Mouse (Mus musculus): Measurements from ENCODE around the gene St6galnac3. TPM values are rescaled to one million over a fixed set of nuclear protein-coding genes. Genes with fewer than 3 reads are reported as not detected.

Gene St6galnac3
- polyA plus RNA-seq, 1 experiment: 13.6 TPM

- TF ChIP-seq CTCF (IDR thresholded peaks at IDR 0.05; ENCODE audit: control insufficient read depth, insufficient read depth, low read length) (no peak), POLR2A (IDR thresholded peaks at IDR 0.05; ENCODE audit: borderline replicate concordance, control insufficient read depth, low read depth, low read length) (no peak)
- no peak overlapping the region for H3K4me3 ChIP-seq (replicated peaks; ENCODE audit: control insufficient read depth, low read depth, low read length)
- H3K27ac ChIP-seq (ENCODE audit: control insufficient read depth, insufficient read depth, low read depth, low read length, poor library complexity): no peak overlapping the region
- WGBS: 53% methylated on average over 6 of the region's 6 CpGs
- H3K4me1 ChIP-seq (ENCODE audit: control insufficient read depth, insufficient read depth, low read length): no peaks in the 10 kb centered on the region
These were observed 535.1 kb downstream of the St6galnac3 start for GRCm38 (mm10) chr3:153189685-153190467.

- TF ChIP-seq CTCF (IDR thresholded peaks at IDR 0.05; ENCODE audit: control insufficient read depth, insufficient read depth, low read length) (no peak), POLR2A (IDR thresholded peaks at IDR 0.05; ENCODE audit: borderline replicate concordance, control insufficient read depth, low read depth, low read length) (no peak)
- Histone ChIP-seq H3K4me3 (replicated peaks; ENCODE audit: control insufficient read depth, low read depth, low read length) (no peak overlapping the region), H3K27ac (ENCODE audit: control insufficient read depth, insufficient read depth, low read depth, low read length, poor library complexity) (no peak overlapping the region), H3K4me1 (ENCODE audit: control insufficient read depth, insufficient read depth, low read length) (no peaks in the 10 kb centered on the region)
- WGBS: 74% methylated on average over 2 of the region's 2 CpGs
These were observed 536.8 kb downstream of the St6galnac3 start for GRCm38 (mm10) chr3:153188224-153188623.

GRCm38 (mm10) chr3:153185117-153185516 lies 539.9 kb downstream of the St6galnac3 start:
- Histone ChIP-seq H3K4me3 (replicated peaks; ENCODE audit: control insufficient read depth, low read depth, low read length) (no peak overlapping the region), H3K4me1 (ENCODE audit: control insufficient read depth, insufficient read depth, low read length) (no peaks in the 10 kb centered on the region), H3K27ac (ENCODE audit: control insufficient read depth, insufficient read depth, low read depth, low read length, poor library complexity) (no peak overlapping the region)
- 82% methylated on average over 3 of the region's 3 CpGs for WGBS
- TF ChIP-seq CTCF (IDR thresholded peaks at IDR 0.05; ENCODE audit: control insufficient read depth, insufficient read depth, low read length) (no peak), POLR2A (IDR thresholded peaks at IDR 0.05; ENCODE audit: borderline replicate concordance, control insufficient read depth, low read depth, low read length) (no peak)

- Histone ChIP-seq H3K27ac (ENCODE audit: control insufficient read depth, insufficient read depth, low read depth, low read length, poor library complexity) (no peak overlapping the region), H3K4me3 (replicated peaks; ENCODE audit: control insufficient read depth, low read depth, low read length) (no peak overlapping the region), H3K4me1 (ENCODE audit: control insufficient read depth, insufficient read depth, low read length) (no peaks in the 10 kb centered on the region)
- TF ChIP-seq POLR2A (IDR thresholded peaks at IDR 0.05; ENCODE audit: borderline replicate concordance, control insufficient read depth, low read depth, low read length) (no peak), CTCF (IDR thresholded peaks at IDR 0.05; ENCODE audit: control insufficient read depth, insufficient read depth, low read length) (no peak)
- WGBS: 83% methylated on average over 6 of the region's 6 CpGs
These were observed 543.7 kb downstream of the St6galnac3 start for GRCm38 (mm10) chr3:153181242-153181641.

- no peak overlapping the region for H3K4me3 ChIP-seq (replicated peaks; ENCODE audit: control insufficient read depth, low read depth, low read length)
- H3K27ac ChIP-seq (ENCODE audit: control insufficient read depth, insufficient read depth, low read depth, low read length, poor library complexity): no peak overlapping the region
- no peak for TF ChIP-seq CTCF (IDR thresholded peaks at IDR 0.05; ENCODE audit: control insufficient read depth, insufficient read depth, low read length)
- no peaks in the 10 kb centered on the region for H3K4me1 ChIP-seq (ENCODE audit: control insufficient read depth, insufficient read depth, low read length)
- 83% methylated on average over 4 of the region's 4 CpGs for WGBS
These were observed 548.2 kb downstream of the St6galnac3 start for GRCm38 (mm10) chr3:153176749-153177148.

GRCm38 (mm10) chr3:153176325-153176724 lies 548.6 kb downstream of the St6galnac3 start:
- no peak overlapping the region for H3K4me3 ChIP-seq (replicated peaks; ENCODE audit: control insufficient read depth, low read depth, low read length)
- 75% methylated on average over 6 of the region's 6 CpGs for WGBS
- H3K4me1 ChIP-seq (ENCODE audit: control insufficient read depth, insufficient read depth, low read length): no peaks in the 10 kb centered on the region
- TF ChIP-seq POLR2A (IDR thresholded peaks at IDR 0.05; ENCODE audit: borderline replicate concordance, control insufficient read depth, low read depth, low read length) (no peak), CTCF (IDR thresholded peaks at IDR 0.05; ENCODE audit: control insufficient read depth, insufficient read depth, low read length) (no peak)
- H3K27ac ChIP-seq (ENCODE audit: control insufficient read depth, insufficient read depth, low read depth, low read length, poor library complexity): no peak overlapping the region

GRCm38 (mm10) chr3:153174336-153175033 lies 550.5 kb downstream of the St6galnac3 start:
- H3K4me1 ChIP-seq (ENCODE audit: control insufficient read depth, insufficient read depth, low read length): no peaks in the 10 kb centered on the region; the same call in 1 of the 2 replicates
- no peak overlapping the region for H3K4me3 ChIP-seq (replicated peaks; ENCODE audit: control insufficient read depth, low read depth, low read length)
- H3K27ac ChIP-seq (ENCODE audit: control insufficient read depth, insufficient read depth, low read depth, low read length, poor library complexity): no peak overlapping the region
- no peak for TF ChIP-seq POLR2A (IDR thresholded peaks at IDR 0.05; ENCODE audit: borderline replicate concordance, control insufficient read depth, low read depth, low read length)
- TF ChIP-seq CTCF (IDR thresholded peaks at IDR 0.05; ENCODE audit: control insufficient read depth, insufficient read depth, low read length): no peak
- 80% methylated on average over 11 of the region's 11 CpGs for WGBS

GRCm38 (mm10) chr3:153173567-153173966 lies 551.4 kb downstream of the St6galnac3 start:
- TF ChIP-seq CTCF (IDR thresholded peaks at IDR 0.05; ENCODE audit: control insufficient read depth, insufficient read depth, low read length) (no peak), POLR2A (IDR thresholded peaks at IDR 0.05; ENCODE audit: borderline replicate concordance, control insufficient read depth, low read depth, low read length) (no peak)
- no peaks in the 10 kb centered on the region; the same call in 1 of the 2 replicates for H3K4me1 ChIP-seq (ENCODE audit: control insufficient read depth, insufficient read depth, low read length)
- 72% methylated on average over 2 of the region's 2 CpGs for WGBS
- H3K27ac ChIP-seq (ENCODE audit: control insufficient read depth, insufficient read depth, low read depth, low read length, poor library complexity): no peak overlapping the region
- H3K4me3 ChIP-seq (replicated peaks; ENCODE audit: control insufficient read depth, low read depth, low read length): no peak overlapping the region

Data from bone marrow, adult 2 months (tissue).